In the genomic region with DNA sequence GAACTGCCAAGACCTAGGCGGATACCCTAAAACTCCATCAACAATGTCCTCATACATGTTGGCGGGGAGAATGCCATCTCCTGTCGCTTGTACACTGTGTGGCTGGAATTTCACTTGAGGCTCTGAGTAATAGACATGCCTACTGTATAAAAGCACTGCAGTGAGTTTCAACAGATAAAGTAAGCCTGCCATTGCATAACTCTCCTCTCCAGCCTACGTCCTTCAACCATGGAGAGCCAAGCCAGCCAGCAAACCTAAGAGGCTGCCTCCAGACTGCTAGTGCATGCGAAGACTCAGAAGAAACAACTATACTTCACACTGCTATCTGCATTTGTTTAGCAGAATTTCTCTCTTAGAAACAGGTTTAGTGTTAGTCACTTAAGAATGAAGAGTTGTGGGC, we compare ENCODE assay signal across 18 mouse cellular contexts.
A peak's percentile ranks its signal among the peaks of the same experiment; 100 is the strongest.
DNase-seq lines count a peak whose midpoint lies in the region; ATAC-seq lines count a peak whose summit lies in the region.
"Had no signal": no experiment of that assay in that cellular context is flagged by ENCODE, and none has a peak within 500 bp of the region (broad histone marks: within the 10 kb centered on the region; RNA-seq: fewer than 3 reads in every experiment).

No protein-coding gene starts in this region.

- ATAC-seq in frontal cortex, adult (ENCODE audit: low TSS enrichment): peak; percentile 84
- ATAC-seq: forebrain, embryonic 14.5 days; intestine, postnatal 0 days had no signal

- DNase-seq in frontal cortex, postnatal 25 days (ENCODE audit: low spot score in 2 of 2): no peak
- peak; percentile 37 for DNase-seq in right cerebral cortex, adult 18-20 months
- no peak for DNase-seq in right cerebral cortex, postnatal 36 days (ENCODE audit: low spot score in 2 of 2)
- peak; percentile 37 for DNase-seq in lung, postnatal 14 days
- no peak for DNase-seq in kidney, postnatal 4 days
- no peak for DNase-seq in cerebellum, postnatal 36 days
- DNase-seq: B cell, adult 2 months; cerebellum, adult 11-12 months; cerebellum, postnatal 25 days; gastrocnemius, postnatal 14 days; heart, postnatal 36 days; kidney, postnatal 36 days; liver, embryonic 13.5 days; right cerebral cortex, postnatal 25 days; thymus, postnatal 36 days had no signal

Comparison
In these comparisons a context has a peak if more than half of its experiments do, and no peak if none do; other contexts are left out.
1. DNase-seq: peak in right cerebral cortex, adult 18-20 months (single experiment) and lung, postnatal 14 days (single experiment); none in frontal cortex, postnatal 25 days (0 of 2), right cerebral cortex, postnatal 36 days (0 of 2), kidney, postnatal 4 days (0 of 2) and cerebellum, postnatal 36 days (0 of 2).